Mouse (Mus musculus): Measurements from ENCODE around the gene Fndc3b. TPM values are rescaled to one million over a fixed set of nuclear protein-coding genes. Genes with fewer than 3 reads are reported as not detected.

Fndc3b gene
- polyA plus RNA-seq, 1 experiment: 0.04 TPM

- Histone ChIP-seq H3K36me3 (ENCODE audit: control insufficient read depth) (no peaks in the 10 kb centered on the region), H3K4me1 (ENCODE audit: control insufficient read depth) (no peaks in the 10 kb centered on the region), H3K4me3 (replicated peaks) (no peak overlapping the region), H3K9me3 (ENCODE audit: control insufficient read depth, low read length) (no peaks in the 10 kb centered on the region), H3K27me3 (ENCODE audit: control insufficient read depth) (no peaks in the 10 kb centered on the region)
- TF ChIP-seq TAL1 (IDR thresholded peaks at IDR 0.05; ENCODE audit: low read length) (no peak), GATA1 (IDR thresholded peaks at IDR 0.05; ENCODE audit: low read length) (no peak)
Observed at GRCm38 (mm10) chr3:27686732-27687491, 24.2 kb downstream of the Fndc3b start.

GRCm38 (mm10) chr3:27685650-27686208, 25.4 kb downstream of the Fndc3b start:
- H3K4me3 ChIP-seq (replicated peaks): no peak overlapping the region
- no peaks in the 10 kb centered on the region for H3K9me3 ChIP-seq (ENCODE audit: control insufficient read depth, low read length)
- no peak for TF ChIP-seq TAL1 (IDR thresholded peaks at IDR 0.05; ENCODE audit: low read length)
- no peak for TF ChIP-seq GATA1 (IDR thresholded peaks at IDR 0.05; ENCODE audit: low read length)

GRCm38 (mm10) chr3:27685134-27685533, 26.0 kb downstream of the Fndc3b start:
- Histone ChIP-seq H3K27me3 (ENCODE audit: control insufficient read depth) (no peaks in the 10 kb centered on the region), H3K4me3 (replicated peaks) (no peak overlapping the region), H3K36me3 (ENCODE audit: control insufficient read depth) (no peaks in the 10 kb centered on the region), H3K9me3 (ENCODE audit: control insufficient read depth, low read length) (no peaks in the 10 kb centered on the region), H3K4me1 (ENCODE audit: control insufficient read depth) (no peaks in the 10 kb centered on the region)
- TF ChIP-seq TAL1 (IDR thresholded peaks at IDR 0.05; ENCODE audit: low read length) (no peak), GATA1 (IDR thresholded peaks at IDR 0.05; ENCODE audit: low read length) (no peak)

More at GRCm38 (mm10) chr3:27685650-27686208, 25.4 kb downstream of the Fndc3b start:
- Histone ChIP-seq H3K27me3 (ENCODE audit: control insufficient read depth) (no peaks in the 10 kb centered on the region), H3K4me1 (ENCODE audit: control insufficient read depth) (no peaks in the 10 kb centered on the region), H3K36me3 (ENCODE audit: control insufficient read depth) (no peaks in the 10 kb centered on the region)

GRCm38 (mm10) chr3:27683374-27683773, 27.7 kb downstream of the Fndc3b start:
- Histone ChIP-seq H3K9me3 (ENCODE audit: control insufficient read depth, low read length) (no peaks in the 10 kb centered on the region), H3K36me3 (ENCODE audit: control insufficient read depth) (no peaks in the 10 kb centered on the region; the same call in 1 of the 2 replicates), H3K27me3 (ENCODE audit: control insufficient read depth) (no peaks in the 10 kb centered on the region), H3K4me3 (replicated peaks) (no peak overlapping the region), H3K4me1 (ENCODE audit: control insufficient read depth) (no peaks in the 10 kb centered on the region)
- TF ChIP-seq TAL1 (IDR thresholded peaks at IDR 0.05; ENCODE audit: low read length) (no peak), GATA1 (IDR thresholded peaks at IDR 0.05; ENCODE audit: low read length) (no peak)

GRCm38 (mm10) chr3:27677574-27677973, 33.5 kb downstream of the Fndc3b start:
- no peaks in the 10 kb centered on the region for H3K27me3 ChIP-seq (ENCODE audit: control insufficient read depth)
- H3K36me3 ChIP-seq (ENCODE audit: control insufficient read depth): no peaks in the 10 kb centered on the region; the same call in 1 of the 2 replicates
- TF ChIP-seq GATA1 (IDR thresholded peaks at IDR 0.05; ENCODE audit: low read length) (no peak), TAL1 (IDR thresholded peaks at IDR 0.05; ENCODE audit: low read length) (no peak)
- no peaks in the 10 kb centered on the region for H3K4me1 ChIP-seq (ENCODE audit: control insufficient read depth)
- H3K9me3 ChIP-seq (ENCODE audit: control insufficient read depth, low read length): no peaks in the 10 kb centered on the region
- H3K4me3 ChIP-seq (replicated peaks): no peak overlapping the region

- Histone ChIP-seq H3K36me3 (ENCODE audit: control insufficient read depth) (no peaks in the 10 kb centered on the region; the same call in 1 of the 2 replicates), H3K9me3 (ENCODE audit: control insufficient read depth, low read length) (no peaks in the 10 kb centered on the region), H3K27me3 (ENCODE audit: control insufficient read depth) (no peaks in the 10 kb centered on the region), H3K4me3 (replicated peaks) (no peak overlapping the region), H3K4me1 (ENCODE audit: control insufficient read depth) (no peaks in the 10 kb centered on the region)
- TF ChIP-seq GATA1 (IDR thresholded peaks at IDR 0.05; ENCODE audit: low read length) (no peak), TAL1 (IDR thresholded peaks at IDR 0.05; ENCODE audit: low read length) (no peak)
Observed at GRCm38 (mm10) chr3:27673660-27674059, 37.4 kb downstream of the Fndc3b start.

- Histone ChIP-seq H3K4me3 (replicated peaks) (no peak overlapping the region), H3K27me3 (ENCODE audit: control insufficient read depth) (no peaks in the 10 kb centered on the region), H3K4me1 (ENCODE audit: control insufficient read depth) (no peaks in the 10 kb centered on the region), H3K9me3 (ENCODE audit: control insufficient read depth, low read length) (no peaks in the 10 kb centered on the region), H3K36me3 (ENCODE audit: control insufficient read depth) (no peaks in the 10 kb centered on the region; the same call in 1 of the 2 replicates)
- no peak for TF ChIP-seq GATA1 (IDR thresholded peaks at IDR 0.05; ENCODE audit: low read length)
- no peak for TF ChIP-seq TAL1 (IDR thresholded peaks at IDR 0.05; ENCODE audit: low read length)
Observed at GRCm38 (mm10) chr3:27670416-27670815, 40.7 kb downstream of the Fndc3b start.

GRCm38 (mm10) chr3:27667280-27667679, 43.8 kb downstream of the Fndc3b start:
- Histone ChIP-seq H3K36me3 (ENCODE audit: control insufficient read depth) (no peaks in the 10 kb centered on the region; the same call in 1 of the 2 replicates), H3K4me1 (ENCODE audit: control insufficient read depth) (no peaks in the 10 kb centered on the region), H3K4me3 (replicated peaks) (no peak overlapping the region), H3K9me3 (ENCODE audit: control insufficient read depth, low read length) (no peaks in the 10 kb centered on the region), H3K27me3 (ENCODE audit: control insufficient read depth) (no peaks in the 10 kb centered on the region)
- no peak for TF ChIP-seq TAL1 (IDR thresholded peaks at IDR 0.05; ENCODE audit: low read length)
- no peak for TF ChIP-seq GATA1 (IDR thresholded peaks at IDR 0.05; ENCODE audit: low read length)

- no peaks in the 10 kb centered on the region; the same call in 1 of the 2 replicates for H3K36me3 ChIP-seq (ENCODE audit: control insufficient read depth)
- TF ChIP-seq GATA1 (IDR thresholded peaks at IDR 0.05; ENCODE audit: low read length) (no peak), TAL1 (IDR thresholded peaks at IDR 0.05; ENCODE audit: low read length) (no peak)
- H3K4me1 ChIP-seq (ENCODE audit: control insufficient read depth): no peaks in the 10 kb centered on the region
- no peak overlapping the region for H3K4me3 ChIP-seq (replicated peaks)
- no peaks in the 10 kb centered on the region for H3K27me3 ChIP-seq (ENCODE audit: control insufficient read depth)
- H3K9me3 ChIP-seq (ENCODE audit: control insufficient read depth, low read length): no peaks in the 10 kb centered on the region
Observed at GRCm38 (mm10) chr3:27665338-27665737, 45.8 kb downstream of the Fndc3b start.
